Comparison of ENCODE assay signal across 24 mouse cellular contexts in the genomic region with DNA sequence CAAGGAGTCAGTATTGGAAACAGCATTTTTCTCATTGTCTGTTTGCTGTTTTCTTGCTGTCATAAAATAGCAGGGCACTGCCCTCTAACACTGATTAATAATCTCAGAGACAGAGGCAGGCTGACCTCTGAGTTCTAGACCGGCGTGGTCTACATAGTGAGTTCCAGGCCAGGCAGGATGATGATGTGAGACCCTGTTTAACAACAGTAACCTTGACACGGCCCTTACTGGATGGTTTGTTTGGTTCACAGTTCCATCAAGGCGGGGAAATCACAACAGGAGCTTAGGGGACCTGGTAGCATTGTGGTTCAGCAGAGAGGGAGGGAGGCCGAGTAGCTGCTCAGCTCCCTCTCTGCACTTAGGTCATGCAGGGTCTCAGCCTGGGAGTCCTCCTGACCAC.
"Had no signal": no experiment of that assay in that cellular context is flagged by ENCODE, and none has a peak within 500 bp of the region (broad histone marks: within the 10 kb centered on the region; RNA-seq: fewer than 3 reads in every experiment).

No protein-coding gene starts in this region.

- H3K4me2 ChIP-seq: heart, embryonic 13.5 days; heart, embryonic 15.5 days; hindbrain, embryonic 12.5 days; hindbrain, embryonic 14.5 days; intestine, embryonic 15.5 days; limb, embryonic 12.5 days; liver, embryonic 11.5 days; liver, embryonic 13.5 days had no signal

- H3K4me3 ChIP-seq: heart, embryonic 13.5 days; heart, embryonic 15.5 days; hindbrain, embryonic 10.5 days; hindbrain, embryonic 12.5 days; intestine, embryonic 15.5 days; layer of hippocampus, adult 2 months; left cerebral cortex, adult 2 months; limb, embryonic 10.5 days; limb, embryonic 12.5 days; liver, embryonic 13.5 days; liver, embryonic 15.5 days had no signal

- H3K9me3 ChIP-seq: heart, embryonic 13.5 days; heart, embryonic 15.5 days; hindbrain, embryonic 10.5 days; hindbrain, embryonic 12.5 days; intestine, embryonic 15.5 days; limb, embryonic 10.5 days; limb, embryonic 12.5 days; liver, embryonic 13.5 days; liver, embryonic 15.5 days had no signal

- H3K27ac ChIP-seq: heart, embryonic 13.5 days; heart, embryonic 15.5 days; hindbrain, embryonic 10.5 days; hindbrain, embryonic 12.5 days; hindbrain, embryonic 14.5 days; intestine, embryonic 15.5 days; layer of hippocampus, adult 2 months; left cerebral cortex, adult 2 months; limb, embryonic 10.5 days; limb, embryonic 12.5 days; liver, embryonic 13.5 days; liver, embryonic 15.5 days had no signal

- ATAC-seq: hindbrain, embryonic 16.5 days; intestine, embryonic 15.5 days; intestine, postnatal 0 days had no signal

- DNase-seq: gastrocnemius, postnatal 10 days; gastrocnemius, postnatal 25 days; heart, postnatal 14 days; heart, postnatal 4 days; kidney, adult 18-20 months; kidney, adult 8-10 months; kidney, postnatal 10 days; kidney, postnatal 25 days; liver; liver, embryonic 13.5 days had no signal

- H3K9ac ChIP-seq: heart, embryonic 13.5 days; heart, embryonic 15.5 days; hindbrain, embryonic 12.5 days; hindbrain, embryonic 14.5 days; intestine, embryonic 15.5 days; limb, embryonic 12.5 days; liver, embryonic 13.5 days; liver, embryonic 15.5 days had no signal

- H3K27me3 ChIP-seq: heart, embryonic 13.5 days; heart, embryonic 15.5 days; hindbrain, embryonic 12.5 days; intestine, embryonic 15.5 days; limb, embryonic 12.5 days; liver, embryonic 13.5 days; liver, embryonic 15.5 days had no signal

- H3K36me3 ChIP-seq: heart, embryonic 13.5 days; heart, embryonic 15.5 days; hindbrain, embryonic 10.5 days; hindbrain, embryonic 12.5 days; intestine, embryonic 15.5 days; limb, embryonic 10.5 days; limb, embryonic 12.5 days; liver, embryonic 13.5 days; liver, embryonic 15.5 days had no signal
